Mouse (Mus musculus) cerebellum, adult 2 months (tissue): ENCODE measurements around the gene Xpo4. TPM values are rescaled to one million over a fixed set of nuclear protein-coding genes. Genes with fewer than 3 reads are reported as not detected.

ENCODE experiments used
- DNase-seq, 2 experiments: peaks; one replicate each; pipeline ENCODE4 v3.0.0; 2021
- H3K27ac ChIP-seq: fragments of 200-500 bp; 2 replicates; pipeline ENCODE4 v1.5.1; 2012; ENCODE audit warnings: low read length, control low read depth, inconsistent platforms; ENCODE audit not compliant: insufficient read depth
- H3K27me3 ChIP-seq: fragments of 200-500 bp; 2 replicates; pipeline ENCODE4 v1.6.1; 2012; ENCODE audit warnings: inconsistent platforms, mild to moderate bottlenecking, low read length, moderate library complexity; ENCODE audit not compliant: control insufficient read depth, insufficient read depth
- H3K4me1 ChIP-seq: fragments of 200-500 bp; 2 replicates; pipeline ENCODE4 v1.6.1; 2011; ENCODE audit warnings: low read length; ENCODE audit not compliant: control insufficient read depth, insufficient read depth
- H3K4me3 ChIP-seq: fragments of 200-500 bp; replicated peaks from 2 replicates; pipeline ENCODE3; 2011; ENCODE audit warnings: mild to moderate bottlenecking, low read depth, low read length, control low read depth; ENCODE audit not compliant: insufficient read depth
- CTCF ChIP-seq: fragments of 200-500 bp; IDR thresholded peaks from 2 replicates; pipeline ENCODE4 v1.5.1; 2011; ENCODE audit warnings: low read depth, mild to moderate bottlenecking, control low read depth, low read length, moderate library complexity, borderline replicate concordance; ENCODE audit not compliant: insufficient read depth
- POLR2A ChIP-seq: fragments of 200-500 bp; IDR thresholded peaks from 2 replicates; pipeline ENCODE4 v1.6.1; 2011; ENCODE audit warnings: low read length, control low read depth, borderline replicate concordance; ENCODE audit not compliant: insufficient read depth
- whole genome bisulfite sequencing: fragments of 180-500 bp; shearing (Covaris S2); methylation state at CpG from one replicate; pipeline ENCODE4 v1.1.7; 2018; 5-methylcytosine and 5-hydroxymethylcytosine counted together
- polyA plus RNA-seq: library from polyadenylated mRNA; depleted of rRNA; stranded (reverse); fragments of >200 nt; gene quantifications from 2 replicates; pipeline ENCODE4 v1.2.3, GENCODE M21; 2012; rRNA removed

Gene Xpo4
- polyA plus RNA-seq: 9.1 and 10.6 TPM in 2 replicates

DNA sequence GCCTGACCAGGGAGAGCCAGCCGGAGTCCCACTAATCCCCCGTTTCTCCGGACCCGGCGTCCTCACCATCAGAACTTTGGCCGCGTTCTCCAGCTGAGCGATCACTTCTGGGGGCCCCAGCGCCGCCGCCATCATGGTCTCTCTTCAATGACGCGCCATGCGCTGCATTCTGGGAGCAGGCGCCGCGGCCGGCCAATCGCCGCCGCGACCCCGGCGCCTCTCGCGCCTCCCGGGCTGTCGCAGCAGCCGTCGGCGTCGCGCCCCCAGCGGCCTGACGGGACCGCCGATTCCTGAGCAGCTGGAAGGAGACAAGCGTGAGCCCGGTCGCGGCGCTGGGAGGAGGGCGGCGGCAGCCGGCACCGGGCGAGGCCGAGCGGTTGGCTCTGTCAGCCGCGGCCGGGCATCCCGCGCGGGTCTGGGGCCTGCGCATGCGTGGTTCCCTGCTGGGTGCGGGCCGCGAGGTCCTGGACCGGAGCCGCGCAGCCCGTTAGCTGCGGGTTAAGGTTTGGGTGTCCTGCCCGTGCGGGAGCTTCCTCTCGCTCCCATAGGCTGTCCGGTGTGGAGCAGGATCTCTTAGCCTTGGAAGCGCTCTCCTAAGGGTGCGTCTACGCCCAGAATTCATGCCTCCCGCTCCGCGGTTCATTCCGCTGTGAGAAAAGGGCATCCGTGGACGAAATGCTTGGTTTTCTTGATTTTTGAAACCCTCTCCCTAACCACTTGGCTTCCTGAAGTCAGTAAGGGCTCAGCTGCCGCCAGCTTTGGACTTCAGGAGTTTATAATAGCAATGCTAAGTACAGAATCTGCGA is at the start of gene Xpo4:
Xpo4 (minus strand) TSS at position 609 of the 806 bp plus-strand sequence.
- TF ChIP-seq CTCF (no peak), POLR2A (peak; percentile 53)
- Histone ChIP-seq H3K27ac (peak within 1 kb of the TSS; percentile 89), H3K4me1 (no peaks in the 10 kb centered on the region), H3K27me3 (no peaks in the 10 kb centered on the region), H3K4me3 (peak within 1 kb of the TSS; percentile 77)
- peak; percentile 89 to 93 for DNase-seq
- under 1% methylated on average over 80 of the region's 80 CpGs for WGBS

DNA sequence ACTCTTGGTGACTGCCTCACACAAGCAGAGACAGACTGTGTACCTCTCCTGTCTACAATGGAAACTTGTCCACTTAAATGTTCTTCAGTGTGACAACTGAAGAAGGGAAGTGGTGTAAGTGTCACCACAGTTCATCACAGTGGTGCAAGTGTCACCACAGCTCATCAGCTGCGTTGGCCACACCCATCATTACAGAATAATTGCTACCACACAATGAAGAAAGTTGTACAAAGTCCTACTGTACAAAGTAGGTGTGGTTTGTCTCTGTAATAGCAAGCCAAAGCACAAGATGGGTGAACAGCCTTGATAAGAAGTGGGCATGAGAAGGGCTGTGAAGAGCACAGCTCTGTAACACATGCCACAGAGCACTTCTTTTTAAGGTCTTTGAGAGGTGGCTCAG is 47.7 kb upstream of the Xpo4 start:
- WGBS: 92% methylated on average over 1 of the region's 1 CpGs
- H3K27ac ChIP-seq: no peak overlapping the region
- DNase-seq: no peak
- H3K4me1 ChIP-seq: peaks cover 14% of the 10 kb centered on the region
- TF ChIP-seq CTCF: no peak
- TF ChIP-seq POLR2A: no peak
- H3K27me3 ChIP-seq: no peaks in the 10 kb centered on the region
- H3K4me3 ChIP-seq: no peak overlapping the region

DNA sequence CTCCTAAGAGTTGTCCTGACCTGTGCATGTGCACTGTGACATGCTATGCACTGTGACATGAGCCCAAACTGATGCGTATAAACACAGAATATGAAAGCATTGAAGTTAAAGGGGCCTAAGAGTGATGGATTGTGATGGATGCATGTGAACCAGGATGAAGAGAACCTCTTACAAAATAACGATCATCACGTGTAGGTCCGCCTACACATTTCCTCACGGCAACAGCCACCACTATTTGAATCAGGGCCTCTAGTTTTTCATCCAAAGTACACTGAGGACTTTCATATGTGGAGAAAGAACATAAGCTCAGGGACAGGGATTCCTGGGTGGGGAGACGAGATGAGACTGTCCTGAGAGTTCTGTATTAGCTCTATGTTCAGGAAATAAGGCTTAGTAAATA is 45.8 kb upstream of the Xpo4 start:
- no peak overlapping the region for H3K27ac ChIP-seq

DNA sequence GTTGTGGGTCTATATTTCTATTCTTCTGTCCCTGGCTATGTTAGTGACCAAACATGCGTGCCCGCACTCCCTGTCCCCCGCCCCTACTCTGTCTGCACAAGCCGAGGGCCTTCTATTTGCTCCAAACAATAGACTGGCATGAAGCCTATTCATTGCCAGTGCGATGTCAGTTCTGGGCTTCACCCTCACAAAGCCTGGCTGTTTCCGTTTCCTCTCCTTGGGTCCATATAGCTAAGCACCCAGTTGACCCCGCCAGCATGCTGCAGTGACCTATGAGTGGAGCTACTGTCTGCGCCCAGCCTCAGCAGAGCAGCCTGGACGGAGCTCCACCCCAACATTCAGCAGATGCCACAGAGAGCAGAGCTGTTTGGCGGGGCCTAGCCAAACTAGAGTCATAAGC is 43.9 kb upstream of the Xpo4 start:
- no peaks in the 10 kb centered on the region for H3K27me3 ChIP-seq
- H3K4me1 ChIP-seq: peaks cover 13% of the 10 kb centered on the region; the same call in 1 of the 2 replicates
- H3K4me3 ChIP-seq: no peak overlapping the region
- TF ChIP-seq POLR2A (no peak), CTCF (no peak)
- DNase-seq: no peak
- no peak overlapping the region for H3K27ac ChIP-seq
- WGBS: 61% methylated on average over 10 of the region's 10 CpGs

More for the DNA sequence above, 45.8 kb upstream of the Xpo4 start:
- Histone ChIP-seq H3K4me1 (peaks cover 14% of the 10 kb centered on the region), H3K4me3 (no peak overlapping the region), H3K27me3 (no peaks in the 10 kb centered on the region)
- WGBS: 90% methylated on average over 6 of the region's 6 CpGs
- no peak for DNase-seq
- TF ChIP-seq CTCF (no peak), POLR2A (no peak)

DNA sequence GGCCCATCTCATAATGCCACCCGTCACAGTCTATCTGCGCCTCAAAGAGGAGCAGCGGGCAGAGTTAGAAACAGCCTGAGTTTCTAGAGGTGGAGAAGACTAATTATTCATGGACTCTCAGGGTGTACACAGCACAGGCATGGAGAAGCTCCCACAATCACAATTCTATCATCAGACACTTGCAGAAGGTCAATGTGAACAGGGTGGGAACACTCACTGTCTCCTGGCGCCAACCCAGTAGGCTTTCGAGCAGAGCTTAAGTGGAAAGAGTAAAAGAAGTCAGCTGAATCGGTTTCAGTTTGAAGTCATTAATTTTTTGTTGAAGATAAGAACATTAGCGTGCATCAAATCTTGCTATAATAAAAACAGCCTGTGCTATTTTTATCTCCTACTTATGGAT is 43.4 kb upstream of the Xpo4 start:
- no peaks in the 10 kb centered on the region for H3K27me3 ChIP-seq

DNA sequence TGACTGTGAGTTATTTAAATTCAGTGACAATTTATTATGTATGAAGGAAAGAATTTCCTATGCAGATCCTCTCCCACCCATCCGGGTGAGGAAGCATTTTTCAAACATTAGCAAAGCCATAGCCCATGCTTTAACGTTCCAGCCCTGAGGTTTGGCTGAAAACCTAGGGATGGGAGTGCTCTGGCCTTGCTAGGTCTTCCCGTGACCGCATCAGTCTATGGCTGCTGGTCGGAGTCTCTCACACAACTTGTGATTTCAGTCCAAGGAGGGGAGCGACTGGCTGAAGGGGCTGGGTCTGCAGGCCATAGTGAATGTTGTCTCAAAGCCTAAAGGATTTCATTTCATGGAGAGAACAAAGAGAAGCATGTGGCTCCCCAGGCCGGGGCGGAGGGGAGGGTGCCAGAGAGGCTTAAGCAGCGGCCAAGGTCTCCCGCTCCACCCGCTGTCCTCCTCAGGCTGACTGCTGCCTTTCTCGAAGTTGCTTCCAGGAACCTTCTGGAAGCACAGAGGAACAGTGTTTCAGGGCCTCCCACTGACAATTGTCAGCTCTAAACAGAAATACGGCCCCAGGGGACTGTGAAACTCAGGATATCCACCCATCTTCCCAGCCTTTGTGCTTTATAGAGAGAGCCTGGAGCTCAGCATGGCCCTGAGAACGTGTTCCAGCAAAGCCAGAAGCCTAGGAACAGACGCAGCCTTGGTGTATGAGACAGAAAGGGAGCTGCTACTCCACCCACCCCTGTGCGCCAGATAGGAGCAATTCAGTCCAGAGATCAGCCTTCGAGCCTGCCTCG is 42.1 kb upstream of the Xpo4 start:
- H3K4me3 ChIP-seq: no peak overlapping the region
- H3K27ac ChIP-seq: peak overlapping the region; percentile 62
- WGBS: 19% methylated on average over 18 of the region's 18 CpGs
- H3K27me3 ChIP-seq: no peaks in the 10 kb centered on the region
- no peak for TF ChIP-seq POLR2A
- TF ChIP-seq CTCF: no peak
- peak; percentile 25 to 32 for DNase-seq
- H3K4me1 ChIP-seq: peaks cover 13% of the 10 kb centered on the region; the same call in 1 of the 2 replicates

More for the DNA sequence above, 43.4 kb upstream of the Xpo4 start:
- peaks cover 13% of the 10 kb centered on the region; the same call in 1 of the 2 replicates for H3K4me1 ChIP-seq
- no peak overlapping the region for H3K4me3 ChIP-seq
- H3K27ac ChIP-seq: no peak overlapping the region
- WGBS: 78% methylated on average over 7 of the region's 7 CpGs
- no peak for DNase-seq
- TF ChIP-seq POLR2A (no peak), CTCF (no peak)

DNA sequence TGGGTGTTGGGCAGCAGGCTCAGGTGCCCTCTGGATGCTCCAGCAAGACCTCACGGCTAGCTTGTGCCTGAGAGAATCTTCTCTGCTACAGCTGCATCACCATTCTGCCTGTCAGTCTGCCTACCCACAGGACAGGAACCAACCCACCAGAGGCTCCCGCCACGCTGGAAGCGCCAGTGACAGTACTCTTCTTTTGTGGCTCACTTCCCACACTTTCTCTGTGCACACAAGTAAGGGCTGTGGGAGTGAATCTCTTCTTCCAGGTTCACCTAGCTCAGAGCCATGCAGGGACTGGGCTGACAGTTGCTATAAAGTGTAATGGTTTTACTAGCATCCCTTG is 41.5 kb upstream of the Xpo4 start:
- Histone ChIP-seq H3K27ac (no peak overlapping the region), H3K4me3 (no peak overlapping the region)
- WGBS: 70% methylated on average over 4 of the region's 4 CpGs

More for the DNA sequence above, 41.5 kb upstream of the Xpo4 start:
- DNase-seq: no peak
- Histone ChIP-seq H3K4me1 (peaks cover 13% of the 10 kb centered on the region; the same call in 1 of the 2 replicates), H3K27me3 (no peaks in the 10 kb centered on the region)
- TF ChIP-seq POLR2A (no peak), CTCF (no peak)
